Mouse (Mus musculus): Measurements from ENCODE around the gene Klc4. TPM values are rescaled to one million over a fixed set of nuclear protein-coding genes. Genes with fewer than 3 reads are reported as not detected.

The Klc4 gene
- total RNA-seq, 1 experiment = 17.8 TPM

DNA sequence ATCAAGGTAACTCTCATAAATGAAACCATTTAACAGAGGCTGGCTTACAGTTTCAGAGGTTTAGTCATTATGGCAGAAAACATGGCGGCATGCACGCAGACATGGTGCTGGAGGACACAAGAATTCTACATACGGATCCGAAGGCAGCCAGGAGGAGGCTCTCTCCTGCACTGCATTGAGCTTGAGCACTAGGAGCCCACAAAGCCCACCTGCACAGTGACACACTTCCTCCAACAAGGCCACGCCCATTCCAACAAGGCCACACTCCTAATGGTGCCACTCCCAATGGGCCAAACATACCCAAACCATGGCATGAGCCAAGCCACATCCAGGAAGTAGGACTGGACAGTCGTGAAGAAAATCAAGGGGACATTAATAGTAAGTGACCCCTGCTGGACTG is 34.5 kb downstream of the Klc4 start:
- in situ Hi-C loops (cut with MboI; ENCODE audit: low sequenced_read_pairs in 2 of 2, unreplicated experiment in 2 of 2) = no loop called here
- no peak overlapping the region for H3K27ac ChIP-seq (ENCODE audit: insufficient read depth, low read depth, low read length, poor library complexity, severe bottlenecking)
- no peak for TF ChIP-seq ZC3H11A (IDR thresholded peaks at IDR 0.05; ENCODE audit: borderline replicate concordance, low read depth, low read length)
- no peak for TF ChIP-seq ZNF384 (IDR thresholded peaks at IDR 0.05; ENCODE audit: low read depth, low read length)
- no peak for TF ChIP-seq CHD2 (IDR thresholded peaks at IDR 0.05; ENCODE audit: low read depth, low read length)
- TF ChIP-seq HCFC1 (IDR thresholded peaks at IDR 0.05; ENCODE audit: borderline replicate concordance, insufficient read depth, low read length) = no peak
- TF ChIP-seq MAFK (IDR thresholded peaks at IDR 0.05; ENCODE audit: insufficient read depth, low read depth, low read length) = no peak
- peaks cover 28 to 42% of the 10 kb centered on the region in 2 experiments for H3K4me1 ChIP-seq (ENCODE audit: control insufficient read depth in 2 of 2, insufficient read depth in 2 of 2, low read length in 2 of 2, poor library complexity in 1 of 2)
- H3K9me3 ChIP-seq (ENCODE audit: control insufficient read depth, insufficient read depth, low read depth, low read length) = no peaks in the 10 kb centered on the region
- no peak for DNase-seq (ENCODE audit: low read depth, low spot score)
- no peak overlapping the region for H3K9ac ChIP-seq (ENCODE audit: insufficient read depth, low read depth, low read length, poor library complexity, severe bottlenecking)
- 0 out of 4 replicates have a peak overlapping the region, but pooled peaks of 1 of the 2 experiments have one; percentile 17 for H3K4me3 ChIP-seq (ENCODE audit: insufficient read depth in 1 of 2, low read depth in 1 of 2, low read length in 2 of 2, poor library complexity in 1 of 2, severe bottlenecking in 1 of 2)
- no peaks in the 10 kb centered on the region; the same call in 1 of the 2 replicates for H3K36me3 ChIP-seq (ENCODE audit: control insufficient read depth, insufficient read depth, low read length, poor library complexity, severe bottlenecking)

DNA sequence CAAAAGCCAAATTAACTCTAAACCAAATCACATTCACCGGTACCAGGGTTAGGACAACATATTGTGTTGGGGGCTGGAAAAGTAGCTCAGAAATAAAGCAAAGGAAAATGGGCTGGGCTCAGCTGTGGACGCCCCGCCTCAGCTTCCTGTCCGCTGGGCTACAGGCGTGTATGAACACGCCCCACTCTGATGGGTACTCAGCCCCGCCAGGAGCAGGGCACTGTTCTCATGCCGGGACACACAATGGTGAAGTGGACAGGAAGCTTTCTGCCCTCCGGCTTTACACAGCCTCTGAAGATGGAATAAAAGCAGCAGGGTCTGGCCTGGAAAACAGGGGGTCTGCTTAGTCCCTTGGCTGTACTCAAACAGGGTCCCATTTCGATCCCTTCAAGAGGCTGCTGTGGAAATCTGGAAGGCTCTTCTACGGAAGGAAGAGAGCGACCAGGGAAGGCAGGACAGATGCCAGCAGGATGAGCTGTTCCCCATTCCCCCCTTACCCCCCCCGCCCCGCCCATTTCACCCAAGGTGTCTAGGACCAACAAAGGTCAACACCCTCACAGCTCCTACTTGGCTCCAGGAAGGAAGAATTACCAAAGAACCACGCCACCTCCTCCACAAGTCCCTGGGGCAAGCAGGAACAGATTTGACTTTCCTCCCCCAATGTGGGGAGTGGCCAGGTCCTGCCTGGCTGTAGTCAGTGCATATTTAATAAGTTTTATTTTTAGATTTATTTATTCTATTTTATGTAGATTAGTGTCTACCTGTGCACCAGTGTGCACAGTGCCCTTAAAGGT is 35.9 kb downstream of the Klc4 start:
- Histone ChIP-seq H3K9ac (ENCODE audit: insufficient read depth, low read depth, low read length, poor library complexity, severe bottlenecking) (peak overlapping the region; percentile 42; the same call in 1 of the 2 replicates), H3K36me3 (ENCODE audit: control insufficient read depth, insufficient read depth, low read length, poor library complexity, severe bottlenecking) (no peaks in the 10 kb centered on the region), H3K9me3 (ENCODE audit: control insufficient read depth, insufficient read depth, low read depth, low read length) (no peaks in the 10 kb centered on the region), H3K4me1 (ENCODE audit: control insufficient read depth in 2 of 2, insufficient read depth in 2 of 2, low read length in 2 of 2, poor library complexity in 1 of 2) (peaks cover 28 to 46% of the 10 kb centered on the region in 2 experiments), H3K4me3 (ENCODE audit: insufficient read depth in 1 of 2, low read depth in 1 of 2, low read length in 2 of 2, poor library complexity in 1 of 2, severe bottlenecking in 1 of 2) (peak overlapping the region; percentile 33; a peak in 3 of 4 replicates), H3K27ac (ENCODE audit: insufficient read depth, low read depth, low read length, poor library complexity, severe bottlenecking) (peak overlapping the region; percentile 41; the same call in 1 of the 2 replicates)
- DNase-seq (ENCODE audit: low read depth, low spot score) = no peak
- in situ Hi-C loops (cut with MboI; ENCODE audit: low sequenced_read_pairs in 2 of 2, unreplicated experiment in 2 of 2) = no loop called here
- TF ChIP-seq ZC3H11A (IDR thresholded peaks at IDR 0.05; ENCODE audit: borderline replicate concordance, low read depth, low read length) = no peak
- TF ChIP-seq ZNF384 (IDR thresholded peaks at IDR 0.05; ENCODE audit: low read depth, low read length) = no peak
- TF ChIP-seq HCFC1 (IDR thresholded peaks at IDR 0.05; ENCODE audit: borderline replicate concordance, insufficient read depth, low read length) = no peak
- TF ChIP-seq MAFK (IDR thresholded peaks at IDR 0.05; ENCODE audit: insufficient read depth, low read depth, low read length) = no peak
- TF ChIP-seq CHD2 (IDR thresholded peaks at IDR 0.05; ENCODE audit: low read depth, low read length) = no peak

- H3K4me3 ChIP-seq (ENCODE audit: insufficient read depth in 1 of 2, low read depth in 1 of 2, low read length in 2 of 2, poor library complexity in 1 of 2, severe bottlenecking in 1 of 2) = no peak overlapping the region
- in situ Hi-C loops (cut with MboI; ENCODE audit: low sequenced_read_pairs in 2 of 2, unreplicated experiment in 2 of 2) = no loop called here
- H3K36me3 ChIP-seq (ENCODE audit: control insufficient read depth, insufficient read depth, low read length, poor library complexity, severe bottlenecking) = no peaks in the 10 kb centered on the region
- no peak overlapping the region for H3K27ac ChIP-seq (ENCODE audit: insufficient read depth, low read depth, low read length, poor library complexity, severe bottlenecking)
- no peak for DNase-seq (ENCODE audit: low read depth, low spot score)
- no peak overlapping the region for H3K9ac ChIP-seq (ENCODE audit: insufficient read depth, low read depth, low read length, poor library complexity, severe bottlenecking)
- no peaks in the 10 kb centered on the region for H3K9me3 ChIP-seq (ENCODE audit: control insufficient read depth, insufficient read depth, low read depth, low read length)
- TF ChIP-seq HCFC1 (IDR thresholded peaks at IDR 0.05; ENCODE audit: borderline replicate concordance, insufficient read depth, low read length) (no peak), CHD2 (IDR thresholded peaks at IDR 0.05; ENCODE audit: low read depth, low read length) (no peak), ZC3H11A (IDR thresholded peaks at IDR 0.05; ENCODE audit: borderline replicate concordance, low read depth, low read length) (no peak), MAFK (IDR thresholded peaks at IDR 0.05; ENCODE audit: insufficient read depth, low read depth, low read length) (no peak), ZNF384 (IDR thresholded peaks at IDR 0.05; ENCODE audit: low read depth, low read length) (no peak)
- H3K4me1 ChIP-seq (ENCODE audit: control insufficient read depth in 2 of 2, insufficient read depth in 2 of 2, low read length in 2 of 2, poor library complexity in 1 of 2) = peaks cover 12 to 29% of the 10 kb centered on the region in 2 experiments
These were observed 39.8 kb downstream of the Klc4 start for GRCm38 (mm10) chr17:46605987-46606386.

DNA sequence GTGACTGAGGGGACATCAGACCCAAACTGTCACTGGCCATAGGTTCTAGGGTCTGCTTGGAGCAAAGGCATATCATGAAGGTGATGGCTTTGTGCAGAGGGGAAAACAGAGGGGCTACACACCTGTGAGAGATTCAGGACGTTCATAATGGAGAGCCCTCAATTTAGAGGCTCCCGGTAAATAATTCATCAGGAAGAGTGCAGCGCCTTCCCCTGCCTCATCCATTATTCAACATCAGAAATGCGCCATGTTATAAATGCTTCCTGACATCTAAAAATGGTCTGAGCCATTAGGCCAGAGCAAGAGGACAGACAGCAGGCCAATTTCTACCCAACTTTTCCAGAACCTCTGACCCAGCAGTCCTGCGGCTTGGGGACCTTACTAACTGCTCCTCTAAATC is 40.7 kb downstream of the Klc4 start:
- Histone ChIP-seq H3K27ac (ENCODE audit: insufficient read depth, low read depth, low read length, poor library complexity, severe bottlenecking) (no peak overlapping the region), H3K4me3 (ENCODE audit: insufficient read depth in 1 of 2, low read depth in 1 of 2, low read length in 2 of 2, poor library complexity in 1 of 2, severe bottlenecking in 1 of 2) (no peak overlapping the region), H3K4me1 (ENCODE audit: control insufficient read depth in 2 of 2, insufficient read depth in 2 of 2, low read length in 2 of 2, poor library complexity in 1 of 2) (peaks cover 6 to 23% of the 10 kb centered on the region in 2 experiments), H3K9ac (ENCODE audit: insufficient read depth, low read depth, low read length, poor library complexity, severe bottlenecking) (no peak overlapping the region), H3K36me3 (ENCODE audit: control insufficient read depth, insufficient read depth, low read length, poor library complexity, severe bottlenecking) (no peaks in the 10 kb centered on the region), H3K9me3 (ENCODE audit: control insufficient read depth, insufficient read depth, low read depth, low read length) (no peaks in the 10 kb centered on the region)
- no peak for DNase-seq (ENCODE audit: low read depth, low spot score)
- in situ Hi-C loops (cut with MboI; ENCODE audit: low sequenced_read_pairs in 2 of 2, unreplicated experiment in 2 of 2) = no loop called here
- TF ChIP-seq ZC3H11A (IDR thresholded peaks at IDR 0.05; ENCODE audit: borderline replicate concordance, low read depth, low read length) (no peak), CHD2 (IDR thresholded peaks at IDR 0.05; ENCODE audit: low read depth, low read length) (no peak), MAFK (IDR thresholded peaks at IDR 0.05; ENCODE audit: insufficient read depth, low read depth, low read length) (no peak), HCFC1 (IDR thresholded peaks at IDR 0.05; ENCODE audit: borderline replicate concordance, insufficient read depth, low read length) (no peak), ZNF384 (IDR thresholded peaks at IDR 0.05; ENCODE audit: low read depth, low read length) (no peak)

Measured in ES-E14 (cell line).